Mouse (Mus musculus): ENCODE measurements around the gene Wfdc12. TPM values are rescaled to one million over a fixed set of nuclear protein-coding genes. Genes with fewer than 3 reads are reported as not detected.

The Wfdc12 gene
- not detected for polyA plus RNA-seq (2014; fragmentation: Illumina TruSeq; extraction: RNeasy Lipid Tissue Mini Kit (QIAGEN cat#74804); ENCODE audit: low read depth, low replicate concordance)

DNA sequence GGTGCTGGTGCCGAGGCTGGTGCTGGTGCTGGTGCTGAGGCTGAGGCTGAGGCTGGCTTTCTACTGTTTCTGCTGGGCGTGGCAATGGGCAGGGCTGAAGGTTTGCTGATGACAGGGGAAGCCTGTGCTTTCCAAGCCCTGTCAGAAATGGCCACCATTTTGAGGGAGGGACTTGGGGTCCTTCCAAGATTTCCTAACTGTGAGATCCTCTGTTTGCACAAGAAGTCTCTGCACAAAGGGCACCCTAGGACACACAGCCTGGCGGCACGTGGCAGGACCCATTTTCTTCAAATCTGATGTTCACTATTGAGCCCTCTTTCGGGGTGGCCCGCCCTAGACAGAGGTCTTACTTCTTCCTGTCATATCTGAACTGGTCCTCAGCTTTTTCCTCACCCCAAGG lies at the start of gene Wfdc12:
Gene Wfdc12 (minus strand): TSS at position 33 of the 400 bp plus-strand sequence.

DNA sequence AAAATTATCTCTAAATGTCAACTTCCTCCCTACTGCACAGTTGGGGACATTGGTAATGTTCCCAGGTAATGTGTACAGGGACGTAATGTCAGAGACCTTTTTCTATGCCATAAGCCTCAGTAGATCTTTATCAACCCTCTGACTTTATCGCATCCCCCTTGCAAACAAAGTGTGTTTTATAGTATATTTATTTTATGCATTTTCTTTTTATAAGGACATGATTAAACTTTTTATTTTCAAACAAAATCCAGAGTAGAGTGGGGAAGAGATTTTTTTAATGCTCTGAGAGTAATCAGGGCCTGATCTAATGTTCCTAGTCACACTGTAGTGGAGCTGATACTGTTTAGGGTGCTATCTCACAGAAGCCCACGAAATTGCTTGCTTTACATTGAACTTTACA lies 48.0 kb upstream of the Wfdc12 start, which contains the start of gene Svs2:
Gene Svs2 (minus strand): TSS at position 101 of the 400 bp plus-strand sequence.

DNA sequence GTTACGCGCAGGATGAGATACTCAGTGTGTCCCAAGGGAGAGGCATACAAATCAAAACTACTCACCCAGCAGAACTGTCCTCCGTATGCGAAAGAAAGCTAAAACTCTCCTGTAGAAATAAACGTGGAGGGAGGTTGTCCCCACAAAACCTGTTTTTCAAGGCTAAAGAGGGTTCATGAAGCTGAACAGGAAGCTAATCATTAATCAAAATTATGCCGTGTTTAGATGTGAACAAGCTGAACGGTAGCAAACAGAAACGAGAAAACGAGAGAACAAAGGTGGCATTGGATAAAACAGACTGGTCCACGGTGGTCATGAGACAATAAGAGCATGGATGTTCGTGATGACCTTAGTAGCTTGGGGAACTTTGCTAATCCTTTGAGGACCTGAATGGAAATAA lies 31.1 kb upstream of the Wfdc12 start, which contains the start of gene Wfdc15b:
Gene Wfdc15b (minus strand): TSS at position 139 of the 400 bp plus-strand sequence.

DNA sequence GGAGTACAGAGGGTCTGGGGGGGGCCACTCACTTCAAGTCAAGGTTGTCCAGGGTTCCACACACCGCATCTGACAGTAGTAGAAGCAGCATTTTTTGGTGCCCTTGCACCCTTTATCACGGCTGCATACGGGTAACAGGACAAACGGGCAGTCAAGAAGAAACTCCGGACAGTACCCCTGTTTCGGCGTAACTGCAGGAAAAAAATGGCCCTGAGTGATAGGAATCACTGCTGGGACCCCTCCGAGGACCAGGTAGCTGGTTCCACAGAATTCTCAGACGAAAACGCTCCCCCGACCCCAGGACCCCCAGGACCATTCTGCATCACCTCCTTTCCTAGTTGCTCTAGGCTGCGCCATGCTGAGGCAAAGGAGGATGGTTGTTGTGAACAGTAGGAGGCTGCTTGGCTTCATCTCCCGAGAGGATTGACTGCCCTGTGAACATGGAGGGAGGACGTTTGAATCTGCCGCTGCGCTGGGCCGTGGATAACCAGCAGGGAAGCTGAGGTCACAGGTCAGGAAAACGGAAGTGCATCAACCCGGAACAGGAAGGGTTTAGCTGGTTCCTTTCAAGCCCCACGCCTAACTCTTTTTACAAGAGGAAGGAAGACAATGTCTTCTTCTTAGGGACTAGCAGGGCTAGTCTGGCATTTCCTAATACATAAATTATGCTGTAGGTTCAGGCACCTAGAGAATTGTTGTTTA lies 9.4 kb upstream of the Wfdc12 start, which contains the start of gene Wfdc15a:
Gene Wfdc15a (minus strand): TSS at position 505 of the 702 bp plus-strand sequence.

DNA sequence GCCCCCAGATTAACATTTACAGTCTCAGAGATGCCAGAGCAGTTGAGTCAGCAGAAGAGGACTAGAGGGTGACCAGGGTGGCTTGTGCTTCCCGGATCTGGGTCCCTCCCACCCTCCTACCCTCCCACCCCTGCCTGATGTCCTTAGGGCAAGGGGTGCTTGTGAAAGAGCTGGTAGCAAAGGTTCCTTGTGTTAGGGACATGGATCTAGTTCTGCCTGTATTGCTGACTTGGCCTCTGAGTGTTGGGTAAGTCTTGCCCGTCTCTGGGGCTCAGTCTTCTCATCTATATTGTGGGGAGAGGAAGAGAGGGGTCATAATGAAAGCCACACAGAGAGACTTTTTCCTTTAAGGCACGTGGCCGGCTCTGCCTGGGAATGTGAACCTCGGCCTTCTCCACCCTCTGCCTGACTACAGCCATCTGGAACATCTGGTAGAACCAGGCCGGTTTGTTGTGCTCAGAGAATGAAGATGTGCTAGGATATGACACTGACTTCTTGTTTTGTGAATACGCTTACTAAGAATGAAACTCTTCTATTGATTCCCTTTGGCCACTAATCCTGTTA lies 7.6 kb downstream of the Wfdc12 start, which contains the start of gene Wfdc5:
Gene Wfdc5 (minus strand): TSS at position 51 of the 564 bp plus-strand sequence.

DNA sequence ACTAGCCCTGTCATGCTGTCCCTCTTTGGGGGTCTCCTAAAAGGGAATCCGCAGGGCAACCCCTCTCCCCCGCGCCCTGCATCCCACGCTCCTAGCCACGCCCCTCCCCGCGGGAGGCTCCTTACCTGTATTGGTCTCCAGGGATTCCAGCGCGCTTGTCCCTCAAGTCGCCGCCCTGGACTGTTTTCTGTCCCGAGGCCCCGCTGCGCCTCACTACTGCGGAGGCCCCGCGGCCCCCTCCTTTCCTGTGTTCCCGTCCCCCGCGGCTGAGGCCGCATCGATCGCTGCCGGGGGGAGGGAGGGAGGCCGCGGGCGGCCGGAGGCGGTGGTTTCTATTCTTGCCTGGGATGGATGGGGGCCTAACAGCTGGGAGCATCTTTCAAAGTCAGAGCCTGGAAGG lies 19.5 kb downstream of the Wfdc12 start, which contains the start of gene Kcns1:
Gene Kcns1 (minus strand): TSS at position 212 of the 400 bp plus-strand sequence.

Other genes starting within 250 kb of the Wfdc12 start
- gene Ywhab, start 195.6 kb downstream of the Wfdc12 start, polyA plus RNA-seq (2014; fragmentation: Illumina TruSeq; extraction: RNeasy Lipid Tissue Mini Kit (QIAGEN cat#74804); ENCODE audit: low read depth, low replicate concordance), result 260 TPM
- gene Pabpc1l, start 165.2 kb downstream of the Wfdc12 start, polyA plus RNA-seq (2014; fragmentation: Illumina TruSeq; extraction: RNeasy Lipid Tissue Mini Kit (QIAGEN cat#74804); ENCODE audit: low read depth, low replicate concordance), result 1.4 TPM
- 53.7 TPM for gene Stk4, start 120.3 kb downstream of the Wfdc12 start, polyA plus RNA-seq (2014; fragmentation: Illumina TruSeq; extraction: RNeasy Lipid Tissue Mini Kit (QIAGEN cat#74804); ENCODE audit: low read depth, low replicate concordance)
- 8.0 TPM for gene Tomm34, start 119.4 kb downstream of the Wfdc12 start, polyA plus RNA-seq (2014; fragmentation: Illumina TruSeq; extraction: RNeasy Lipid Tissue Mini Kit (QIAGEN cat#74804); ENCODE audit: low read depth, low replicate concordance)
- not detected for gene Kcns1, start 19.5 kb downstream of the Wfdc12 start, polyA plus RNA-seq (2014; fragmentation: Illumina TruSeq; extraction: RNeasy Lipid Tissue Mini Kit (QIAGEN cat#74804); ENCODE audit: low read depth, low replicate concordance)
- not detected for gene Wfdc5, start 7.9 kb downstream of the Wfdc12 start, polyA plus RNA-seq (2014; fragmentation: Illumina TruSeq; extraction: RNeasy Lipid Tissue Mini Kit (QIAGEN cat#74804); ENCODE audit: low read depth, low replicate concordance)
- gene Wfdc15a, start 9.5 kb upstream of the Wfdc12 start, polyA plus RNA-seq (2014; fragmentation: Illumina TruSeq; extraction: RNeasy Lipid Tissue Mini Kit (QIAGEN cat#74804); ENCODE audit: low read depth, low replicate concordance), result not detected
- 155 TPM for gene Wfdc15b, start 31.1 kb upstream of the Wfdc12 start, polyA plus RNA-seq (2014; fragmentation: Illumina TruSeq; extraction: RNeasy Lipid Tissue Mini Kit (QIAGEN cat#74804); ENCODE audit: low read depth, low replicate concordance)
- not detected for gene Svs2, start 47.9 kb upstream of the Wfdc12 start, polyA plus RNA-seq (2014; fragmentation: Illumina TruSeq; extraction: RNeasy Lipid Tissue Mini Kit (QIAGEN cat#74804); ENCODE audit: low read depth, low replicate concordance)
- gene Svs3b, start 66.0 kb upstream of the Wfdc12 start, polyA plus RNA-seq (2014; fragmentation: Illumina TruSeq; extraction: RNeasy Lipid Tissue Mini Kit (QIAGEN cat#74804); ENCODE audit: low read depth, low replicate concordance), result not detected
- not detected for gene Svs4, start 87.9 kb upstream of the Wfdc12 start, polyA plus RNA-seq (2014; fragmentation: Illumina TruSeq; extraction: RNeasy Lipid Tissue Mini Kit (QIAGEN cat#74804); ENCODE audit: low read depth, low replicate concordance)
- not detected for gene Svs3a, start 98.7 kb upstream of the Wfdc12 start, polyA plus RNA-seq (2014; fragmentation: Illumina TruSeq; extraction: RNeasy Lipid Tissue Mini Kit (QIAGEN cat#74804); ENCODE audit: low read depth, low replicate concordance)
- not detected for gene Svs6, start 126.1 kb upstream of the Wfdc12 start, polyA plus RNA-seq (2014; fragmentation: Illumina TruSeq; extraction: RNeasy Lipid Tissue Mini Kit (QIAGEN cat#74804); ENCODE audit: low read depth, low replicate concordance)
- gene Svs5, start 142.1 kb upstream of the Wfdc12 start, polyA plus RNA-seq (2014; fragmentation: Illumina TruSeq; extraction: RNeasy Lipid Tissue Mini Kit (QIAGEN cat#74804); ENCODE audit: low read depth, low replicate concordance), result not detected
- not detected for gene Slpi, start 198.5 kb upstream of the Wfdc12 start, polyA plus RNA-seq (2014; fragmentation: Illumina TruSeq; extraction: RNeasy Lipid Tissue Mini Kit (QIAGEN cat#74804); ENCODE audit: low read depth, low replicate concordance)
- gene Rbpjl, start 212.5 kb upstream of the Wfdc12 start, polyA plus RNA-seq (2014; fragmentation: Illumina TruSeq; extraction: RNeasy Lipid Tissue Mini Kit (QIAGEN cat#74804); ENCODE audit: low read depth, low replicate concordance), result not detected
- gene Matn4, start 214.6 kb upstream of the Wfdc12 start, polyA plus RNA-seq (2014; fragmentation: Illumina TruSeq; extraction: RNeasy Lipid Tissue Mini Kit (QIAGEN cat#74804); ENCODE audit: low read depth, low replicate concordance), result 0.16 TPM